Mouse (Mus musculus): ENCODE results near the gene Acap3.

The Acap3 gene

GRCm38 (mm10) chr4:155886330-155886729, 5.3 kb upstream of the Acap3 start:
- DNase-seq (ENCODE audit: low read depth, low spot score), result no peak

DNA sequence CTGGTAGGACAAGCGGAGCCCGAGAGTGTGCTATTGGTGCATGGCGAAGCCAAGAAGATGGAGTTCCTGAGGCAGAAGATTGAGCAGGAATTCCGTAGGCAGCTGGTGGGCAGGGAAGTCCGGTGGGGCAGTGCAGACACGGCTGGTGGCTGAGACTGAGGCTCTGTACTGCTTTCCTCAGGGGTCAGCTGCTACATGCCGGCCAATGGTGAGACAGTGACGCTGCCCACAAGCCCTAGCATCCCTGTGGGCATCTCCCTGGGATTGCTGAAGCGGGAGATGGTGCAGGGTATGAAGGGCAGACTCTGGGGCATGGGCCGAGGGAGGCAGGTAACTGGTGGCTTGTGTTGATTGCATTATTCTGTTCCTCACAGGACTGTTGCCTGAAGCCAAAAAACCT, 3.9 kb upstream of the Acap3 start:
- DNase-seq (ENCODE audit: low read depth, low spot score), result no peak

DNA sequence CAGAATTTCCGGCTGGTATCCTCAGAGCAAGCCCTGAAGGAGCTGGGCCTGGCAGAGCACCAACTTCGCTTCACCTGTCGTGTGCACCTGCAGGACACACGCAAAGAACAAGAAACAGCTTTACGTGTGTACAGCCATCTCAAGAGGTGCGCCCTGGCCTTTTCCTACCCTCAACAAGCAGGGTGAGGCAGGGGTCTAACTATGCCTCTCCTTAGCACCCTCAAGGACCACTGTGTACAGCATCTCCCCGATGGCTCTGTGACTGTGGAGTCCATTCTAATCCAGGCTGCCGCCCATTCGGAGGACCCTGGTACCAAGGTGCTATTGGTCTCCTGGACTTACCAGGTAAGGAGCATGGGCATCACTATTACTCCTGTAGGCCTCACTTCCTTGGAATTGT, 3.4 kb upstream of the Acap3 start:
- DNase-seq (ENCODE audit: low read depth, low spot score), result no peak

DNA sequence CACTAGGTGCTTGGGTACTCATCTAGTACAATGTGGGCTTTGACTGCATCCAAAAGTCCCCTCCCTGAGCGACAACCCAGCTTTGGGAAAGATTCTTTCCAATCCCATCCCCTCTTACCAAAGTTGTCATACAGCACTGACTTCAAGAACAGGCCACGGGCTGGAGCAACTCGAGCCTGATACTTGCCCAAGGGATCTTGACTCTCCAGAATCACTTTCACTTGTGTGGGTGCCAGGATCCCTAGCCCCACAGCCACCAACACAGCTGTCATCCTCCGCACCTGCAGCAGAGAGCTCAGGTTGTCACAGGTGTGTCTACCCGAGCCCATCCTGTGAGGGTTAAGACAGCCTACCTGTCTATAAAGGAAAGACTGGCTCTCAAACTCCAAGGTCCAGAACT, 2.3 kb upstream of the Acap3 start:
- DNase-seq (ENCODE audit: low read depth, low spot score), result no peak

GRCm38 (mm10) chr4:155891011-155891471, 581 bp upstream of the Acap3 start:
- DNase-seq (ENCODE audit: low read depth, low spot score), result no peak

- peak; percentile 81 for DNase-seq (ENCODE audit: low read depth, low spot score)
Observed at GRCm38 (mm10) chr4:155892017-155892416, 395 bp downstream of the Acap3 start.

GRCm38 (mm10) chr4:155892438-155893211, 1.0 kb downstream of the Acap3 start:
- no peak for DNase-seq (ENCODE audit: low read depth, low spot score)

- DNase-seq (ENCODE audit: low read depth, low spot score), result no peak
Observed at GRCm38 (mm10) chr4:155893212-155893690, 1.6 kb downstream of the Acap3 start.

- DNase-seq (ENCODE audit: low read depth, low spot score), result peak; percentile 63
Observed at GRCm38 (mm10) chr4:155894311-155894881, 2.8 kb downstream of the Acap3 start.

DNA sequence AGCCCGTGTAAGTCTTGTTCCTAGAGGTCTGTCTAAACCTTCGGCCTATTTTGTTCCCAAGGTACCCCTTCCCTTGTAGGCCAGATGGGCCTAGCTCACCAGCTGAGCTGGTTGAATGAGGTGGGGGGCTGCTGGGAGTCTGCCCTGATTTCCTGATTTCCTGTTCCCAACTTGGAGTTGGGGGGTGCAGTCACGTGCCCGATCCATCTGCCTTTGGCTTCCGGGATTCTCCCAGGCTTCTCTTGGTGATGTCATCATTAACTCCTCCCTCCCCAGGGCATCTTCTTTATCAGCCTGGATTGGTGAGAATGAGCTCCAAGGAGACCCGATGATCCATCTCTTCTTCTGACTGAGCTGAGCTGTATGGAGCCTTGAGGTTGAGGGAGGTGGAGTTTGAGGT, 3.6 kb downstream of the Acap3 start:
- DNase-seq (ENCODE audit: low read depth, low spot score), result peak; percentile 82

DNA sequence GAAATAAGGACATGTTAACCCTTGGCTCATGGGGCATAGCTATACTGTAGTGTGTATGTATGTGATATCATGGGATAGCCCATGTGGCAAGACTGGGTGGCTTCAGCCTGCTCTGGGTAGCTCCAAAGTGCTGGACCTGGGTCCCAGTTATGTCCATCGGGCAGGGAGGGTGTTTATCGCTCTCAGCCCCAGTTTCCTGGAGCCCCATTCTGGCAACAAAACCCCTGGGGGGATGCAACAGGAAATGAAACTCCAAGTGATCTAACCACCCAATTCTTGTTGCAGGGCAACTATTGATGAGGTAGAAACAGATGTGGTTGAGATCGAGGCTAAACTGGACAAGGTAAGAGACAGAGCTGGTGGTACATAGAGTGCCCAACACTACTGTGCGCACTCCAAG, 4.2 kb downstream of the Acap3 start:
- DNase-seq (ENCODE audit: low read depth, low spot score), result no peak

GRCm38 (mm10) chr4:155896461-155896860, 4.8 kb downstream of the Acap3 start:
- DNase-seq (ENCODE audit: low read depth, low spot score), result no peak

DNA sequence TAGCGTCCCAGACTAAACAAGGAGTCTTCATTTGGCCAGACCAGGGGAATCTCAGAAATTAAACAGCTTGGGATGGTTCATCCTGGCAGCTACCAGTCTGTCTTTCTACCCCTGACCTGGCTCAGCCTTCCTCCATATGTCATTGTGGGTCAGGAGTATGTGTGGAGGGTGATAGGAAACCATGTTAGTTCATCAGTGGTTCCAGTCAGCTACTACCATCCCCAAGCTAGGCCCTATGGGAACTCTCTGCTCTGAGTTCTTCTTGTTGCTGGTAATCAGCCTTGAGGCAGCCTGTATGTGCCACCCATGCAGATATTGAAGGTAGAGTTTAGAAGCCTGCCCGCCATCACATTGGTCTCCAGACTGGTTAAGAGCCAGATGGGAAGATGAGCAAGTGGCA, 6.7 kb downstream of the Acap3 start:
- DNase-seq (ENCODE audit: low read depth, low spot score), result no peak

GRCm38 (mm10) chr4:155899355-155899754, 7.7 kb downstream of the Acap3 start:
- DNase-seq (ENCODE audit: low read depth, low spot score), result no peak

DNA sequence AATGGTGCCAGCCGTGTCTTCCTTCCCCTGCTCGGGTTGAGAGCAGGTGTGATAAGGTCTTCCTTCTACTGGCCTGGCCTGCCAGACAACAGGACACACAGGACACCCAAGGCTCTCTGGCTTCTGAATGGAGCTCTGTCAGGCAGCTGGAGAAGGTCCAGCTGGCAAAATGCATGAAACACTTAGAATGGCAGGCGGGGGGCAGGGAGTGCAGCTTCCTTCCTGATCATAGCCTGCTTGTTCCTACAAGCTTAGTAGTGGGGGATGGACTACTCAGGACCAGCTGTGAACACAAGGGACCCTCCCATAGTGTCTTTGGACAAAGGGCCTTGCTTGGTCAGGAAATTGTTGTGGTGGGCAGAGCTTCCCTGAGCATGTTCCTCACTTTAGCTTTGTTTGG, 9.6 kb downstream of the Acap3 start:
- no peak for DNase-seq (ENCODE audit: low read depth, low spot score)

- DNase-seq (ENCODE audit: low read depth, low spot score), result no peak
Observed at GRCm38 (mm10) chr4:155903246-155903645, 11.6 kb downstream of the Acap3 start.

- peak; percentile 82 for DNase-seq (ENCODE audit: low read depth, low spot score)
Observed at GRCm38 (mm10) chr4:155904318-155905102, 12.9 kb downstream of the Acap3 start.

GRCm38 (mm10) chr4:155905634-155906033, 14.0 kb downstream of the Acap3 start:
- no peak for DNase-seq (ENCODE audit: low read depth, low spot score)

DNA sequence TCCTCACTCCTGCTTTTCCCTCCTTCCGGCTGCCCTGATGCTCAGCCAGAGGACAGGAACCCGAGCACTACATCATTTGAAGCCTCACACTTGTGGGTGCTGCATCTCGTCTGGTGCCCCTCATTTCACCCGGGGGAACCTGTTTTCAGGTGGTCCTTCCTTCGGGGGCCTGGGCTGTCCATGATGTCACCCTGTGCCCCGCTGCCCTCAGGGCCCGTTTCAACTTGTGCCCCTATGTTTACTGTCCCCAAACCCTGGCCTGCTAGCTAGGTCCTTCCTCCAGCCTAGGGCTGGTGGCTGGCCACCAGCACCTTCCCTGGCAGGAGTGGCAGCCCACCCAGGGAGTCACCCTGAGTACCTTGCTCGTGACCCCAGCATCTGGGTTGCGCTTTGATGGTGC, 14.5 kb downstream of the Acap3 start:
- DNase-seq (ENCODE audit: low read depth, low spot score), result no peak

GRCm38 (mm10) chr4:155907003-155907402, 15.4 kb downstream of the Acap3 start:
- DNase-seq (ENCODE audit: low read depth, low spot score), result no peak

DNA sequence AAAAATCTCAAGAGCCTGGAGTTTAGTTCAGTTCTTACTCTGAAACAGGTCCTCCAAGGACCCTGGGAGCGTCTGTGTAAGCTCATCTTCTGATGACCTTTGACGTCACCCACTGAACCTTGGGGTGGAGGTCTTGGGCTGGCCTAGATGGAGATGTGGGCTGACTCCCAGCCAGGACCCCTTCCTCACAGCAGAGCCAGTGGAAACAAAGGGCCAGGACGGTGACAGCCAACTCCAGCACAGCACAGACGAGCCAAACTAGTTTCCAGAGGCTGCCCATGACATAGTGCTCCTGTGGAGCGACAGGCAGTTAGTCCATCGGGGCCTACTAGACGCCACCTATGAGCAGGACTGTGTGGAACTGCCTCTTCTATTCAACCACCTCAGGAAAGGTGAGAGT, 16.7 kb downstream of the Acap3 start:
- DNase-seq (ENCODE audit: low read depth, low spot score), result no peak

DNA sequence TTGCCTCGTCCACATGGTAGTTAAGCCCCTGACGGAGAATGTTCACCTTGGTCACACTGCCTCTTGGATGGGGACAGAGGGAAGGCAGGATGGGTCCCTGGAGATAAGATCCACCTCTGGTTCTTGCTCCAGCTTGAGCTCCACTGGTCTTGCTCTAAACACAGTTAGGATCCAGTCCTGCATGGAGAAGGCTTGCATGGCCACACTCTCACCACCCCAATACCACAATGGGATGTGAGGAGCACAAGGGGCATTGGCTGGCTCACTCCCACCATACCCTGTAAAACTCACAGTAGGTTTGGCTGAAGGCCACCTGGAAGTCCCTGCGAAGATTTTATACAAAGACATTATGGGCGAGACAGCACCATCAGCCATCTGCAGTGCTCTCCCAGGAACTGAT, 17.1 kb downstream of the Acap3 start:
- DNase-seq (ENCODE audit: low read depth, low spot score), result no peak
